ENCODE assay signal across 8 mouse cellular contexts in the genomic region with DNA sequence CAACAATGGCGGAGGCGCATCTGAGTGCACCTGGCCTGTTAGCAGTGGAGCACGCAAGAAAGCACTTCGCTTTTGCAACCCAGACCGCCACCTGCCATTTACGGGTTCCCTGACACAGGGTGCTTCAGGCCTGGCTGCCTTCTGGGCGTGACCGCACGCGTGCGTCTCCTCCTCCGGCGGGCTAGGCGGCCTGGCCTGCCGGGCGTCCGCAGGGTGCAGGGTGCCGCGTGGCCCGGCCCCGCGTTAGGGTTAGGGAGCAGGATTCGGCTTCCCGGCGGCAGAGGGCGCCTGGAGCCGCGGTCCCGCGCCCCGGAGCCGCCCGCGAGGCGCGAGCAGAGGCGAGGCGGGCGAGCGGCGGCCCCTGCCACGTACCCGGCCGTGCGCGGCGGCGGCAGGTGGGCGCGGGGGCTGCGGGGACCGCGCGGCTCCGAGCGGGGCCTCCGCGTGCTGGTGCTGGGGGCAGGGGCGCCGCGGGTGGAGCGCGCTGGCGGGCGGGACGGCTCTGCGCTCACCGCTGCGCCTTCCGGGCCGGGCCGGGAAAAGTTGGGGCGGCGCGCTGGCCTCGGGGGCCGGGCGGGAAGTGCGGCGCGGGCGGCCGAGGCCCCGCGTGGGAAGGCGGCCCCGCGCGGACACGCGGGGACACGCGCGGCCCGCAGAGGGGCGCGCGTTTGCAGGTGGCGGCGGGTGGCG. TPM values are rescaled to one million over a fixed set of nuclear protein-coding genes. Genes with fewer than 3 reads are reported as not detected.
A peak's percentile ranks its signal among the peaks of the same experiment; 100 is the strongest.
DNase-seq lines count a peak whose midpoint lies in the region; ATAC-seq lines count a peak whose summit lies in the region.

A gene (plus strand): TSS at position 198 of the 690 bp plus-strand sequence.

- ATAC-seq in erythroid progenitor cell, adult 5-6 weeks (replicated peaks; ENCODE audit: low FRiP score, poor library complexity, severe bottlenecking): no peak

- H3K4me1 ChIP-seq in limb, embryonic 10.5 days: peaks cover 43% of the 10 kb centered on the region
- H3K4me1 ChIP-seq in midbrain, embryonic 10.5 days: peaks cover 43% of the 10 kb centered on the region

- H3K36me3 ChIP-seq in limb, embryonic 10.5 days: no peaks in the 10 kb centered on the region
- no peaks in the 10 kb centered on the region for H3K36me3 ChIP-seq in midbrain, embryonic 10.5 days

- H3K4me3 ChIP-seq in limb, embryonic 10.5 days: peak within 1 kb of the TSS; percentile 89
- H3K4me3 ChIP-seq in midbrain, embryonic 10.5 days: peak within 1 kb of the TSS; percentile 76

- DNase-seq in adrenal gland, adult 18-20 months (ENCODE audit: low spot score in 2 of 2): peak; percentile 84 to 86
- peak; percentile 36 to 63 for DNase-seq in cerebellum, postnatal 4 days (ENCODE audit: low spot score in 2 of 2)
- peak; percentile 74 for DNase-seq in gastrocnemius, postnatal 25 days
- DNase-seq in induced T-regulatory cell, adult 2 months (ENCODE audit: low read depth): peak; percentile 82
- peak; percentile 82 for DNase-seq in limb, embryonic 10.5 days (ENCODE audit: low spot score)
- peak; percentile 80 for DNase-seq in midbrain, embryonic 10.5 days (ENCODE audit: low spot score)
- DNase-seq in spleen, adult 18-20 months: peak; percentile 60 to 70

- H3K27ac ChIP-seq in limb, embryonic 10.5 days: peak within 1 kb of the TSS; percentile 96
- H3K27ac ChIP-seq in midbrain, embryonic 10.5 days (replicated peaks): peak within 1 kb of the TSS; percentile 93

- no peaks in the 10 kb centered on the region for H3K9me3 ChIP-seq in limb, embryonic 10.5 days (replicated peaks)
- H3K9me3 ChIP-seq in midbrain, embryonic 10.5 days (replicated peaks): no peaks in the 10 kb centered on the region

- H3K27me3 ChIP-seq in limb, embryonic 10.5 days (ENCODE audit: low read depth, poor library complexity, severe bottlenecking): no peaks in the 10 kb centered on the region
- peaks cover 22% of the 10 kb centered on the region for H3K27me3 ChIP-seq in midbrain, embryonic 10.5 days (ENCODE audit: low read depth, poor library complexity, severe bottlenecking)

- under 1% methylated on average over 86 of the region's 101 CpGs for WGBS in limb, embryonic 10.5 days
- 1% methylated on average over 95 of the region's 101 CpGs for WGBS in midbrain, embryonic 10.5 days

RNA-seq across cellular contexts. Expression of the gene that starts here (rescaled TPM):
- total RNA-seq in adrenal gland, adult 18-20 months (2021): 10 to 100 TPM; 16.6 to 28.7 TPM
- total RNA-seq in gastrocnemius, postnatal 25 days (2021): 10 to 100 TPM in 1 of 2 experiments, 1 to 10 TPM in 1; 9.4 to 11.3 TPM
- polyA plus RNA-seq in limb, embryonic 10.5 days (2016; fragmentation: Nextera tagmentation; extraction: Ambion mirVana): 2.4 and 2.7 TPM in 2 replicates
- polyA plus RNA-seq in midbrain, embryonic 10.5 days (2016; fragmentation: Nextera tagmentation; extraction: Ambion mirVana): 1.3 and 2.2 TPM in 2 replicates
- total RNA-seq in erythroid progenitor cell, adult 5-6 weeks (2015; ENCODE audit: low replicate concordance): 3.6 and 9.6 TPM in 2 replicates
- 0.23 and 0.39 TPM in 2 replicates for total RNA-seq in erythroid progenitor cell, adult 5-6 weeks (2017; ENCODE audit: low replicate concordance)
